Mouse (Mus musculus) forelimb bud, embryonic 11.5 days (tissue): ENCODE results near the gene Reep1.

ENCODE experiments used
- DNase-seq: peaks from one replicate; pipeline ENCODE4 v3.0.0-alpha.2; 2012; ENCODE audit warnings: low read depth, low spot score

The Reep1 gene

DNA sequence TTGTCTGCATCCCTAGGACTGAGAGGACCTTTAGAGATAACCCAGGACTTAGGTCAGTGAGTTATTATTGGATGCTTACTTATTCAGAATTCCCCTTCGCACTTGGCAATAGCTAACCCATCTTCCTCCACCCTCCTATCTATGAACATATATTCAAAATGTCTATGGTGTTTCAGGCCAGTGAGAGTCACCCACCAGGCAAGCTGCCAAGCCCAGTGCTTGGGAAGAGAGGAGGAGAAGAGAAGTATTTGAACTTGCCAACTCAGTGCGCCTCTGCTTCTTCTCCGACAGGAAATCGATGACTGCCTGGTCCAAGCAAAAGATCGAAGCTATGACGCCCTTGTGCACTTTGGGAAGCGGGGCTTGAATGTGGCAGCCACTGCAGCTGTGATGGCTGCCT, 73.1 kb downstream of the Reep1 start:
- DNase-seq = no peak

DNA sequence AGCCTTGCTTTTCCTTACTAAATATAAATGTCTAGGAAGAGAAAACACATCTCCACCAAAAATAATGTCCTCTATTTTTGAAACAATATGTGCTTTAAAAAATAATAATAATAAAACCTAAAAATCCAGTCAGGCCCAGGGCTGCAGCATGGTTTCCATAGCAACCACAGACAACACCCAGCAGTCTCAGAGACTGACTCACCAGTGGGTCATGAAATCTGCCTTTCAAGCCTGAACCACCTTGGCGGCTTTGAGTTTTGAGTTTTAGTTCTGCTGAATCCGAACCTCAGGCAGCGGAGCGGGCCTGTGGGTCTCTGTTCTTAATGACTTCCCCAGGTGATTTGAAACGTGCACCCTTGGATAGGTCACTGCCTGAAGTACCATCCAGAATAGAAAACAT, 75.8 kb downstream of the Reep1 start:
- no peak for DNase-seq

GRCm38 (mm10) chr6:71788348-71788747, 81.0 kb downstream of the Reep1 start:
- no peak for DNase-seq

DNA sequence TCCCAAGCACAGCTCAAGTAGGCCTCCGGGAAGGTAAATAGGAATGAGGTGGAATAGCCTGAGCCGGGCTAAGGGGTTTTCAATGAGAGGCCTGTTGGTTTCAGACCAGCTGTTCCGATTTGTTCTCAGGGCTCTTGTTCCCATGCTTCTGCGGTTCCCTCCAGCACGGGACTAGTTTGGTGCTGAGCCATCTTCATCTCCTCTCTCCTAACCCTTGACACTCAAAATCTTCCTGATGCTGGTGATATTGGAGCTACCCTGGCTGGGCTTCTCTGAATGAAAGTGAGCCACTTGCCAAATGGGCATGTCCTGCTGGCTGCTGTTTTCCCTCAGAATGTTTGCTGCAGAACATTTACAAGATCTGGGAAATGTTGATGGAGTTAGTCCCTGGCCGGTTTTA, 84.4 kb downstream of the Reep1 start:
- DNase-seq = no peak

DNA sequence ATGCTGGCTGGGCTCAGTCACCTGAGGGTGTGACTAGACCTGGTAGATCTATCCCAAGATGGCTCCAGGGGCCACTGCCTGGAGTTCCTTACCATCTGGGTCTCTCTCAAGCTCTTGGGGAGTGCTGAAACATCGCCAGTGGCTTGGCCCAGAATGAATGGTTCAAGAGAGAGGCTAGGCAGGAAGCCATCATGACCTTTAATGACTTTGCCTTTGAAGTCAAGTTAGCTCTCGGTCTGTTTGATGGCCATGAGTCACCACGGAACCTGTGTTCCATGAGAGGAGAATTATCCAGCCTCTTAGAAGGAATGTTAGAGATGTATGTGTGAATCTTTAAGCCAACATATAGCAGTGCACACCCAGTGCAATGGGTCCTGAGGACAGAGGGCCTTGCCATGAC, 92.0 kb downstream of the Reep1 start:
- no peak for DNase-seq

- no peak for DNase-seq
Measured at GRCm38 (mm10) chr6:71801011-71801713, 93.8 kb downstream of the Reep1 start.

DNA sequence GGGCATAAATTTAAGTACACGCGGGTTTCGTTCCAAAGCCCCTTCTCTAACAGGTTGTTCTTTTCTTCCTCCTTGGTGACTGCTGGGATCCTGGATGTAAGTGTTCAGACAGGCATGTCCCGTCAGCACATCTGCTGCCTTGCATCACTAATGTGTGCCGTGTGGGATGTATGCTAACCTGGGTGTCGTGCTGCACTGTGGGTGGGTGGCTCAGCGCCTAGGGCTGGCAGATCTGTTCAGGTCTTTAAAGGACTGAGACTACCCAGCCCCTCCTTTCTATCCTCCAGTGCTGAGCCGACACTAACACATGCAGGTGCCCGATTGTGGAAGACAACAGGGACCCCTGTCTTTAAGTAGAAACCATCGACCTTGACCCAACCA, 94.3 kb downstream of the Reep1 start:
- no peak for DNase-seq

DNA sequence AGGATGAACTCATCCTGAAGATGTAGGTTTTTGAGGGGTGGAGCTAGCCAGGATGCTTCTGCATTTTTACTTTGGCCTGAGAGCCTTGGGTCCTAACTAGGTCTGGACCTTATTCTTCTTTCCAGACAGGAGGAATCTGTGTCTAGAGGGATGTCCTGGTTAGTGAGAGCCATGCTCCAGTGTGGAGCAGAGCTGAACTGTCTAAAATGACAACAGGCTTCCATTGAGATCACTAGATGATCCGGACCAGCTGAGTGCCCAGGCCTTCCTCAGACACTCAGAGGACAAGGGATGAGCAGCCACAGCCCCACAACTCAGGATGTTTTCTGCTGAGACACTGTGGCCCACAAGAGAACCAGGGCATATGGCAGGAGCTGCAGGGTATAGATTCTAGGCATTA, 96.2 kb downstream of the Reep1 start:
- no peak for DNase-seq

DNA sequence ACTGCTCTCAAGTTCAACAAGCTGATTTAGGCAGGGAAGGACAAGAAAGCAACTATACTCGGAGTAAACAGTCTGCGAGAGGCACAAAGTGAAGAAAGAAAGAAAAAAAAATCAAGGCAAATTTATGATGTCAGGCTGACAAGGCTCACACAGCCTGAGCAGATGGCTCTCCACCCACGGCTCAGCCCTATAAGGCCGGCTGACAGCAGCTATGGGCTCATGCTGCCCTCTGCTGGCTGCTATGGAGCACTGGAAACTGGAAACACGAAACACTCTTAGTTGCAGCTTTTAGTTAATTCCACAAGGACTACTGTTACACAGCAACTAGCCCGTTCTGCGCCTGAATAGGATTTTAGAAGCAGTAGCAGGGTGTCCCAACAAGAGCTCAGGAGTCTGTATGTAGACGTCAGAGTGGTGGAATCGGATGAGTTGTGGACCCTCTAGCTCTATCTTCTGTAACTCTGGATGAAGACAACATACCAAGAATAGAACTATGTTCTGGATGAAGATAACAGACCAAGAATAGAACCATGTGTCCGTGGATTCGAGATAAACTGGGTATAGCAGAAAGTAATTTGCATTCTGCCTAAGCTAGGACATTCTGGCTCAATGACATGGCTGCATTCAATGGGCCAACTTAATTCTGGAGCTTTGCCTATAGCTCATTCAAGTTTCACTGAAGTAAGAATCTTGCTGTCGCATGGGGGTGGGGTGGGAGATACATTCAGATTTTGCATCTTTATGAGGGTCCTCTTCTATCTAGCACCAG, 96.9 kb downstream of the Reep1 start:
- DNase-seq = peak; percentile 85

DNA sequence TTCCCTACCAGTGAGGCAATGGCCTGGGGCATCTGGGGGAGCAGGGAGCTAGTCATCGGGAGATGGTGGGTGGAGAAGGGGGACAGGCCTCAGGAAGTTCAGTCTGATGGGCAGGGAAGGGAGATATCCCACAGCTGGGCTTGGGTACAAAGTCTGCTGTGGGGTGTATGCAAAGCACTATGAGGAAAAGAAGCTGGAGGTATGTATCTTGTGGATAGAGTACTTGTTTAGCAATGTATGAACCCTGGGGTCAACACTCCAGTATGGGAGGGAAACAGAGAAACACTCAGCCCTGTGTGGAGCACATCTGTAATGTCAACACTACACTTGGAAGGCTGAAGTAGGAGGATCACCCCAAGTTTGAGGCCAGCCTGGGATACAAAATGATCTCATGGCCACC, 99.4 kb downstream of the Reep1 start:
- DNase-seq = no peak

DNA sequence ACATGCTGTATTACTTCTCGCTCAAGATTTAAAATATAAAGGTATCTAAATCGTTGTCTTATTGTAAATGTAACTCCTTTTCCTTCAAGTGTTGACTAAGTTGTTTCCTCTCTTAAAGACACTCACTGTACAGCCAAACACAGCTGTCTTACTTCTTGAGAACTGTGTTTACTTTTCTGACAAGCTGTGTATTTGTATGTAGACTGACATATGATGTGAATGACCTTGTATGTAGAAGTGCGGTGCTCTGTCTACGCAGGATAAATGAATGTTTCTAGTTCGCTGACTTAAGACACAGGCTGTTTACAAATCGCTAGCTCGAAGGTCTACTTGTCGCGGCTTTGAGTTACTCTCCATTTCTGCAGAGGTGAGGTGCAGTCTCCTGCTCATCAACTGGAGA, 102.5 kb downstream of the Reep1 start:
- no peak for DNase-seq

GRCm38 (mm10) chr6:71812820-71813219, 105.5 kb downstream of the Reep1 start:
- no peak for DNase-seq

GRCm38 (mm10) chr6:71819764-71820292, 112.5 kb downstream of the Reep1 start:
- no peak for DNase-seq

DNA sequence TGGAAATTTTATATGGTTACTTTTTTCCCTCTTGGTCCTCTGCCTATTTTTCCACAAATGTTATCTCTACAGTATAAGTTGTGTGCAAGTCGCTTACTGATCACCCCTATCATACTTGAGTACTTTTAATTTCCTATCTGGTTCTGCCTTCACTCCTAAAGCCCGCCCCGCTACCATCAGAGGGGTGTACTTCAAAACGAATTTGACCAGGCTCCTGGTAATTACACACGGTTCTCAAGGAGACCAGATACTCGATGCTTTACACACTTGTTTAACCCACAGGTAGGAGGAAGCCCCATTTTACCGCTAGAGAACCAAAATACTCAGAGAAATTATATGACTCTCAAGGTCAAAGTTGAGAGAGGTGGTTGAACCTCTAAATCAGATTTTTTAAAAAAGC, 115.7 kb downstream of the Reep1 start:
- peak; percentile 7 for DNase-seq

GRCm38 (mm10) chr6:71823488-71823887, 116.1 kb downstream of the Reep1 start:
- peak; percentile 91 for DNase-seq

- no peak for DNase-seq
Measured at GRCm38 (mm10) chr6:71823961-71824360, 116.6 kb downstream of the Reep1 start.

- no peak for DNase-seq
Measured at GRCm38 (mm10) chr6:71826869-71827268, 119.5 kb downstream of the Reep1 start, which contains the start of gene Mrpl35. Gene Mrpl35, minus strand, starts transcription at chr6:71826969.

DNA sequence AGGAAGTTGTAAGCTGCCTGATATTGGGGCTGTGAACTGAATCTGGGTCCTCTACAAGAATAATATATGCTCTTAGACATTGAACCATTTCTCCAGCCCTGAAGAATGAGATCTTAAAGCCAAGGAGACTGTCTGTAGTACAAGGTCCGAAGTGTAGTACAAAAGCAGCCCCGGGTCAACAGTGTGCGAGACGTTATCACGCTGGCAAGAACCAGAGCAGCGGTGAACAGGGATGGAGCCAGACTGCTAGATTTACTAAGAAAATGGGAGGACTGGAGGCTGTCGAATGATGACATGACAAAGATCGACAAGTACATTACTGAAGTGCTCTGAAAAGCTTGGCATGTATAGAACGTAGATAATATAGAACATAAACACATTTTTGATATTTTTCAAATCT, 122.4 kb downstream of the Reep1 start:
- DNase-seq = no peak

DNA sequence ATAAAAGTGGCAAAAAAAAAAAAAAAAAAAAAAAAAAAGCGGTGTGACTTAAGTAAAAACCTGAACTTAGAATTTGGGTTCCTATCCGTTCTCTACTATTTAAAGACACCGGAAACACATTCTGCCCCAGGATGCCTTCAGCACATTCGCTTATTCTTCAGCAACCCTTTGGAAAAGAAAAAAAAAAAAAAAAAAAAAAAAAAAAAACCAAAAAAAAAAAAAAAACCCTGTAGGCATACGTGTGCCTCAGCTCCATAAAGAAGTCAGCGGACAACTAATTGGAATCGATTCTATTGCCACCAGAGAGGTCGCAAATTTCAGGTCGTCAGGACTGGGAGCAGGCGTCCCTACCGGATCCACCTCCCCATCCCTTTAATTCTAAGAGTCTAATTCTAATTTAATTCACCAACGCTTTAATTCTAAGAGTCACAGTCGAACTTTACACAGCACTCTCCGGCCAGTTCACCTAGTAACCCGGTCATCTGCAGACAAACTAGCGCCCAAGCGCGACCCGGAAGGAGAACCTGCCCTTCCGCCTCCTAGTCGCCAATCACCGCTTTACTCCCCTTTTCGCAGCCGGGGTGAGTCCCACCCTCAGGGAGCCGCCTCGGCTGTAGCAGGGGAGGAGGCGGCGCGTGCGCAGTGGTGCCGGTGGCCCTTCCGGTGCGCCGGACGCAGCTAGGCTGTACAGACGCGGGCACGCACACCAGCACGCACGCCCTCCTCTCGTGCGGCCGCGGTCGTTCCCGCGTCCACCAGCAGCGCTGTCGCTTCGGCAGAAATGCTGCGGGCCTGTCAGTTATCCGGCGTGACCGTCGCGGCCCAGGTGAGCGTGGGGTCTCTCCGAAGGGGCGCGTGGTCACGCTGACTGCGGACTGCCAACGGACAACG, 123.6 kb downstream of the Reep1 start, which contains the start of gene Immt:
Gene Immt (plus strand): TSS at position 642 of the 891 bp plus-strand sequence.
- peak; percentile 96 for DNase-seq

DNA sequence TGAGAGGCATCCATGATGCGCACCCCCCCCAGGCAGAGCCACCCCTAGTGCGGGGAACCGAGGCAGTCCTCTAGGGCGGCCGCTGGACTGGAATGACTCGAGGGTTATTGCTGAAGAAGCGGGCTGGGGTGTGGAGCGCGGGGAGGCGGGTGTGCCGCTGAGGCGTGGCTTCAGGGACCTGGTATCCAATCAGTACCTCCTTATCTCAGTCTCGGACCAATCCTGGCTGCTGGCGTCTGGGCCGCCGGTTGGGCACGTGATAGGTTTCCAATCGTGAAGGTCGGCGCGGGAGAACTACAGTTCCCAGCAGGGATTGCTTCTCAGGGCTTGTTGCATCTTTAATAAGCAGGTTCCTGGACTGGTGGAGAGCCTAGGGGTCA, 124.2 kb downstream of the Reep1 start:
- peak; percentile 94 for DNase-seq

DNA sequence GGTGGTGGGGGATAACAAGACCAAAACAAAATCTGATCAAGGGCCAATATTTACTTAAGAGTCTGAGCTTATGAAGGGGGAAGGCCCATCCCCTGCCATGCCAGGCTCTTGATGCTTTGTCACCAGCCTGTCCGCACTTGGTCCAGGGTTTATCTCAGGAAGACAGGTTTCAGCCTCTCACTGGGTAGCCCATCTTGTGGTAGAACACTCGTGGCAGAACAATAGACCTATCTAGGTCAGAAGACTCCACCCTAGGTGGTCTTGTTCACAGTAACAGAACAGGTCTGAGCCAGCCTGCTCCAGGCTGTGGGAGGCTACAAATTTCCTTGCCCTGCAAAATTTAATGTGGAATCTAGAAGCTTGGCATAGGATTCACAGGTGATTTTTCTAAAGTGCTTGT, 129.4 kb downstream of the Reep1 start:
- no peak for DNase-seq

DNA sequence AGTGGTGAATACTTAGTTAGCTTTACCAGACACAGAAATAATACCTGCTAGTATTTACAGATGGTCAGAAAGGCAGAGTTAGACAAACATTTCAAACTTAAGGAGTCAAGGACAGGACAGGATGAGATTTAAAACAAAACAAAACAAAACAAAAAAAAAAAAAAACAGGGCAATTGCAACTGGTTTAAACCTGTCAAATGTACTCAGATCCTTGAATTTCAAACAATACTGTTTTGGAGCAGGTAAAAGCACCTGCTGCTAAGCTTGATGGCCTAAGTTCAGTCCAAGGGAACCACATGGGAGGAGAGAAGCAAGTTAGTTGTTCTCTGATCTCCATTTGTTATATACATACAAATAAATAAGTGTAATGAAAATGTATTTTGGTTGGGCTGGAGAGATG, 132.5 kb downstream of the Reep1 start:
- no peak for DNase-seq
